Mouse (Mus musculus) stomach, embryonic 15.5 days (tissue): Measurements from ENCODE around the gene Lrp6. TPM values are rescaled to one million over a fixed set of nuclear protein-coding genes. Genes with fewer than 3 reads are reported as not detected.
A peak's percentile ranks its signal among the peaks of the same experiment; 100 is the strongest.

ENCODE experiments used
- ATAC-seq: fragments of 200-750 bp; cut with Nextera tagmentation; 2 replicates; pipeline ENCODE4 v1.8.0; 2017; ENCODE audit warnings: low read depth, moderate number of reproducible peaks, moderate TSS enrichment; ENCODE audit not compliant: insufficient read depth, low FRiP score
- H3K27ac ChIP-seq: fragments of 300-500 bp; sonication (generic); 2 replicates; pipeline ENCODE4 v1.5.1; 2015; ENCODE audit warnings: mild to moderate bottlenecking, inconsistent platforms
- H3K27me3 ChIP-seq: fragments of 300-500 bp; sonication (generic); replicated peaks from 2 replicates; pipeline ENCODE4 v1.6.1; 2015; ENCODE audit warnings: inconsistent platforms
- H3K36me3 ChIP-seq: fragments of 300-500 bp; sonication (generic); 2 replicates; pipeline ENCODE4 v1.6.1; 2015; ENCODE audit warnings: inconsistent platforms
- H3K4me1 ChIP-seq: fragments of 300-500 bp; sonication (generic); 2 replicates; pipeline ENCODE4 v1.6.1; 2015; ENCODE audit warnings: inconsistent platforms
- H3K4me2 ChIP-seq: fragments of 300-500 bp; sonication (generic); 2 replicates; pipeline ENCODE4 v1.6.1; 2015; ENCODE audit warnings: mild to moderate bottlenecking, inconsistent platforms
- H3K4me3 ChIP-seq: fragments of 300-500 bp; sonication (generic); replicated peaks from 2 replicates; pipeline ENCODE4 v1.5.1; 2015; ENCODE audit warnings: inconsistent platforms
- H3K9ac ChIP-seq: fragments of 300-500 bp; sonication (generic); 2 replicates; pipeline ENCODE4 v1.6.1; 2015; ENCODE audit warnings: inconsistent platforms
- H3K9me3 ChIP-seq: fragments of 300-500 bp; sonication (generic); 2 replicates; pipeline ENCODE4 v1.6.1; 2016; ENCODE audit warnings: inconsistent platforms
- WGBS: fragments of 180-500 bp; shearing (Covaris S2); methylation state at CpG from one replicate; pipeline ENCODE4 v1.1.7; 2015; 5-methylcytosine and 5-hydroxymethylcytosine counted together
- polyA plus RNA-seq: library from polyadenylated mRNA; unstranded; fragments of >200 nt; fragmentation: Nextera tagmentation; extraction: Ambion mirVana; gene quantifications from 2 replicates; pipeline ENCODE4 v1.2.1, GENCODE M21; 2015

The Lrp6 gene
- polyA plus RNA-seq, 1 experiment from 2014 or later, result 26.5 TPM

GRCm38 (mm10) chr6:134509731-134510226 lies 57.0 kb downstream of the Lrp6 start:
- Histone ChIP-seq H3K27ac (no peak overlapping the region), H3K27me3 (no peaks in the 10 kb centered on the region), H3K9ac (no peak overlapping the region), H3K4me3 (no peak overlapping the region), H3K4me1 (peaks cover 10% of the 10 kb centered on the region; the same call in 1 of the 2 replicates), H3K9me3 (no peaks in the 10 kb centered on the region), H3K4me2 (0 out of 2 replicates have a peak overlapping the region, but pooled peaks have one; percentile 16), H3K36me3 (peaks cover 21% of the 10 kb centered on the region)
- ATAC-seq, result no peak
- 23% methylated on average over 10 of the region's 10 CpGs for WGBS

- Histone ChIP-seq H3K9me3 (no peaks in the 10 kb centered on the region), H3K4me1 (peaks cover 6% of the 10 kb centered on the region; the same call in 1 of the 2 replicates), H3K4me2 (no peak overlapping the region), H3K36me3 (peaks cover 19% of the 10 kb centered on the region), H3K9ac (no peak overlapping the region), H3K27ac (no peak overlapping the region), H3K27me3 (no peaks in the 10 kb centered on the region), H3K4me3 (no peak overlapping the region)
- 20% methylated on average over 4 of the region's 4 CpGs for WGBS
- 0 out of 2 replicates have a peak, but pooled peaks have one; percentile 56 for ATAC-seq
Measured at GRCm38 (mm10) chr6:134504866-134505265, 61.9 kb downstream of the Lrp6 start.

GRCm38 (mm10) chr6:134502335-134502734 lies 64.4 kb downstream of the Lrp6 start:
- Histone ChIP-seq H3K9ac (no peak overlapping the region), H3K27me3 (no peaks in the 10 kb centered on the region), H3K36me3 (peaks cover 26% of the 10 kb centered on the region), H3K4me2 (no peak overlapping the region), H3K4me1 (peaks cover 15% of the 10 kb centered on the region), H3K4me3 (no peak overlapping the region), H3K9me3 (no peaks in the 10 kb centered on the region), H3K27ac (no peak overlapping the region)
- ATAC-seq, result no peak
- WGBS, result 39% methylated on average over 7 of the region's 7 CpGs

- Histone ChIP-seq H3K4me2 (no peak overlapping the region), H3K27ac (no peak overlapping the region), H3K4me3 (no peak overlapping the region), H3K4me1 (peaks cover 15% of the 10 kb centered on the region), H3K9ac (no peak overlapping the region), H3K36me3 (peaks cover 15% of the 10 kb centered on the region; the same call in 1 of the 2 replicates), H3K9me3 (no peaks in the 10 kb centered on the region), H3K27me3 (no peaks in the 10 kb centered on the region)
- no peak for ATAC-seq
- 42% methylated on average over 10 of the region's 10 CpGs for WGBS
Measured at GRCm38 (mm10) chr6:134500381-134501162, 66.2 kb downstream of the Lrp6 start.

- H3K9me3 ChIP-seq, result no peaks in the 10 kb centered on the region
- H3K9ac ChIP-seq, result no peak overlapping the region
- peaks cover 9% of the 10 kb centered on the region; the same call in 1 of the 2 replicates for H3K36me3 ChIP-seq
- no peak overlapping the region for H3K27ac ChIP-seq
- H3K4me2 ChIP-seq, result no peak overlapping the region
- no peak overlapping the region for H3K4me3 ChIP-seq
- no peaks in the 10 kb centered on the region for H3K27me3 ChIP-seq
- WGBS, result 49% methylated on average over 2 of the region's 2 CpGs
- H3K4me1 ChIP-seq, result peaks cover 12% of the 10 kb centered on the region
- ATAC-seq, result no peak
Measured at GRCm38 (mm10) chr6:134499089-134499488, 67.7 kb downstream of the Lrp6 start.

- H3K4me1 ChIP-seq, result peaks cover 12% of the 10 kb centered on the region
- no peak overlapping the region for H3K9ac ChIP-seq
- ATAC-seq, result no peak
- H3K36me3 ChIP-seq, result peaks cover 9% of the 10 kb centered on the region; the same call in 1 of the 2 replicates
- no peaks in the 10 kb centered on the region for H3K27me3 ChIP-seq
- H3K4me2 ChIP-seq, result no peak overlapping the region
- no peak overlapping the region for H3K27ac ChIP-seq
- no peaks in the 10 kb centered on the region for H3K9me3 ChIP-seq
- no peak overlapping the region for H3K4me3 ChIP-seq
Measured at GRCm38 (mm10) chr6:134498518-134498917, 68.2 kb downstream of the Lrp6 start.

GRCm38 (mm10) chr6:134494828-134495698 lies 71.7 kb downstream of the Lrp6 start:
- WGBS, result 60% methylated on average over 8 of the region's 8 CpGs
- Histone ChIP-seq H3K9me3 (no peaks in the 10 kb centered on the region), H3K36me3 (peaks cover 9% of the 10 kb centered on the region; the same call in 1 of the 2 replicates), H3K4me1 (peaks cover 13% of the 10 kb centered on the region), H3K9ac (no peak overlapping the region), H3K4me2 (no peak overlapping the region), H3K4me3 (no peak overlapping the region), H3K27me3 (no peaks in the 10 kb centered on the region), H3K27ac (no peak overlapping the region)
- no peak for ATAC-seq

- no peak for ATAC-seq
- H3K4me2 ChIP-seq, result no peak overlapping the region
- H3K9me3 ChIP-seq, result no peaks in the 10 kb centered on the region
- H3K9ac ChIP-seq, result no peak overlapping the region
- peaks cover 11% of the 10 kb centered on the region for H3K36me3 ChIP-seq
- H3K27me3 ChIP-seq, result no peaks in the 10 kb centered on the region
- peaks cover 4% of the 10 kb centered on the region; the same call in 1 of the 2 replicates for H3K4me1 ChIP-seq
- WGBS, result 70% methylated on average over 9 of the region's 9 CpGs
- no peak overlapping the region for H3K4me3 ChIP-seq
- H3K27ac ChIP-seq, result no peak overlapping the region
Measured at GRCm38 (mm10) chr6:134489637-134490036, 77.1 kb downstream of the Lrp6 start.

GRCm38 (mm10) chr6:134489130-134489529 lies 77.6 kb downstream of the Lrp6 start:
- 93% methylated on average over 4 of the region's 4 CpGs for WGBS
- Histone ChIP-seq H3K4me2 (no peak overlapping the region), H3K27ac (no peak overlapping the region), H3K4me3 (no peak overlapping the region), H3K4me1 (peaks cover 4% of the 10 kb centered on the region; the same call in 1 of the 2 replicates), H3K9me3 (no peaks in the 10 kb centered on the region), H3K27me3 (no peaks in the 10 kb centered on the region), H3K9ac (no peak overlapping the region), H3K36me3 (peaks cover 16% of the 10 kb centered on the region)
- no peak for ATAC-seq

- Histone ChIP-seq H3K4me2 (no peak overlapping the region), H3K36me3 (peaks cover 20% of the 10 kb centered on the region), H3K27me3 (no peaks in the 10 kb centered on the region), H3K9ac (no peak overlapping the region), H3K4me1 (no peaks in the 10 kb centered on the region), H3K9me3 (no peaks in the 10 kb centered on the region), H3K27ac (no peak overlapping the region), H3K4me3 (no peak overlapping the region)
- peak; percentile 47; the same call in 1 of the 2 replicates for ATAC-seq
- 78% methylated on average over 9 of the region's 9 CpGs for WGBS
Measured at GRCm38 (mm10) chr6:134486318-134486717, 80.4 kb downstream of the Lrp6 start.

GRCm38 (mm10) chr6:134479481-134479880 lies 87.3 kb downstream of the Lrp6 start:
- Histone ChIP-seq H3K4me1 (no peaks in the 10 kb centered on the region), H3K36me3 (peaks cover 29% of the 10 kb centered on the region), H3K4me3 (no peak overlapping the region), H3K27ac (no peak overlapping the region), H3K9me3 (no peaks in the 10 kb centered on the region), H3K27me3 (no peaks in the 10 kb centered on the region), H3K4me2 (no peak overlapping the region), H3K9ac (no peak overlapping the region)
- WGBS, result 94% methylated on average over 10 of the region's 10 CpGs
- ATAC-seq, result no peak
